Mouse (Mus musculus) retina, postnatal 1 day (tissue): ENCODE results near the gene Sox6.
"Not testable (repeated sequence)": the region's sequence is repeated elsewhere in the genome, so short reads cannot be mapped to it uniquely, and the experiment has no call there.

Experiments
- DNase-seq: peaks from one replicate; pipeline ENCODE4 v3.0.0-alpha.2; 2012

Sox6 gene

DNA sequence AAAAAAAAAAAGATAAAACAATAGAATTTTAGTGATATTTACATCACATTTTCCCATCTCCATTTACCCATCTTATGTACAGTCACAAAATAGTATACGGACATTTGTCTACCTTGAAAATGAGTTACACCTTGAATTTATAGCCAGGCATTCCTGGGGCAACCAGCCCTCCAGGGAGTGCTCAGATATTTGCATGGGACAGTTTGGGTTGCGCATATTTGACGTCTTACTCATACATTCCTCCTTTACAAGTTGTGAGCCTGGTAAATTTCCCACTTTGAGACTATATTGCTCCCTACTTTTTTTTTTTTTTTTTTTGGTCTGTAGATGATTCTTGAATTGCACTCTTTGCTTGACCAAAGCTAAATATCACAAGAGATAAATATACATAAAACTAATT, 407.9 kb downstream of the Sox6 start:
- no peak for DNase-seq

DNA sequence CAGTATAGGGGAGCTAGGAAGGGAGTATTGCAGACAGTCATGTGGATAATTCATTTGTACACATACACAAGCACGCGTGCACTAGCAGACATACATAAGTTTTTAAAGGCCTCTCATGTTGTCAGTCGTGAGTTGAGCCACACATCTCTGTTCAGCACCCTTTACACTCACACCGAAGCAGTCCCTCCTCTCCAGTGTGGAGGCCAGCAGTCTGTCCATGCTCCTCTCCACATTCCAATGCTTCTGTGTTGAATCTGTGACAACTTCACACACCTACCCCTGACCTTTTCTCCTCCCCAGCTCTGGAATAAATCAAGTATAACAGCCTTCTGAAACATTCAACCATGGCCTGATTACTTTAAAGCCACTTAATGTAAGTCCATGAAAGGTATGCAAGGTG, 408.3 kb downstream of the Sox6 start:
- no peak for DNase-seq

DNA sequence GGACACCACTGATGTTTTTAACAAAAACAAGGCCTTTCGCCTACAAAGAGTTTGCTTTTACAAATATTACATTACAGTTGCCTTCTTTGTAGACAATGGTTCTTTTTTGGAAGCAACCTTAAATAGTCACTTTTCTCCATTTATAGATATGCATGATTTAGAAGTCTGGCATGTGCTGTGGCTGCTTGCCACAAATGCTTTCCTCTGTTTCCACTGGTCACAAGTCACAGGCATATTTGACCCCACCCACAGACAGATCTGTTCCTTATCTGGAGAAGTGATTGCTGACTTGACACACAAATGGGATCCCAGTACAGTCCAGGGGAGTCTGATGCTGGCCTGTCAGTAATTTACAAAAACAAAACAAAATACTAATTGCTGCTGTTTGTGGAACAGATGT, 409.8 kb downstream of the Sox6 start:
- no peak for DNase-seq

DNA sequence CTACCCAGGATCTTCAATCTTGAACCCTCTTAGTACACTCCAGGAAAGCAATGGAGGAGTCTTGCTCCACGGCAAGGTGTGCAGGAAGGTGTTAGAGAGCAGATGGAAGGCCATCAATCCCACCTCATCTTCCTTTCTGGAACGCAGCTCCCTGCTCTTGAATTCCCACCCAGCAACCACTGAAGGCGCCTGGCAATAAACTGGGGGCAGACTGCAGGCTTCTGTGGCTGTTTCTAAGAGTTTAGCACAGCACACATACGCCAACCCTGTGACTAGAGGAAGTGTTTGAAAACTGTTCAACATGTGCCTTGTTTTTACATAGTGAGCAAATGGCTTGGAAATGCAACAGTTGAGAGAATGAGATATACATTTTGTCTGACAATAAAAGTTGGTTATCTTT, 412.6 kb downstream of the Sox6 start:
- no peak for DNase-seq

DNA sequence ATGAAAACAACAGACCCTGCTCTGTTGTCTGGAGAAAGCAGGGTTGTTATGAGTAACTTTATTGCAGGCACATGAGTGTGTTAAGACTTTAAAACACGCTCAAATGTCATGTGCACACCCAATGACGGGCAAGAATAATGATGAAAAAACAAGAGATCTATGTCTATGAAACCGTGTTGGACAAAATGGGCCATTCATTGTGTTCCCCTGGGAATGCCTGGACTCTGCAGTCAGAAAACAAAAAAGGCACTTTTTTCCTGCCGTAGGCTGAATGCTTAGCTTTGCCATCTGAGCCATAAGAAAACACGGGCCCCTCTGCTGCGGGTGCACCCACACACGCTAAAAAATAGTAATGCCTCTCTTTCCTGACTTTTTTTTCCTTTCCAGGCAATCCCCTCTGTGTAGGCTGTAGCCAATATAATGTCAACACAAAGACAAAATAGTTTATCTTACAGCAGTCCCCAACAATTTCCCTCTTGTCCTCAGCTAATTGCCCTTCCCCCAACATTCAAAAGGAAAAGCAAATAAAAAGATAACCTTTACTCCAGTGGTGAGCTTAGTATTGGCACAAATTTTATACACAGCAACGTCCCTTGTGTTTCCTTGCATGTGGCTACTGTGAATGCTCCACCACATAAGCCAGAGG, 413.6 kb downstream of the Sox6 start:
- no peak for DNase-seq

DNA sequence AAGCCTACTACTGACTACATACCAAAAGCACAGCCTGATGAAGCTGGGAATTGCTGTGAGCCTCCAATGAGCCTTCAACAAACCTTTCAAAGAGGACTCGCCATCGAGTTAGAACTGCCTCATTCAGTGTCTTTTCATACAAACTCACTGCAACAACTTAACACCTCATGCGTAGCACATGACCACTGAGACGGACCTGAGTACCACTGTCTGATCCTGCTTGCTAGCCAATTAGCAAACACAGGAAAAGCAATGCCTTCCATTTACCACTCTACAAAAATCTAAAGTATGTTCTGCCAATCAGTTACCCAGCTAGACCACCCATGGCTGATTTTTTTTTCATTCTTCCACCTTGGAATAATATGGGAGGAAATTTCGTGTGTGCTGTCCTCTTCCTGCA, 414.1 kb downstream of the Sox6 start:
- DNase-seq = no peak

DNA sequence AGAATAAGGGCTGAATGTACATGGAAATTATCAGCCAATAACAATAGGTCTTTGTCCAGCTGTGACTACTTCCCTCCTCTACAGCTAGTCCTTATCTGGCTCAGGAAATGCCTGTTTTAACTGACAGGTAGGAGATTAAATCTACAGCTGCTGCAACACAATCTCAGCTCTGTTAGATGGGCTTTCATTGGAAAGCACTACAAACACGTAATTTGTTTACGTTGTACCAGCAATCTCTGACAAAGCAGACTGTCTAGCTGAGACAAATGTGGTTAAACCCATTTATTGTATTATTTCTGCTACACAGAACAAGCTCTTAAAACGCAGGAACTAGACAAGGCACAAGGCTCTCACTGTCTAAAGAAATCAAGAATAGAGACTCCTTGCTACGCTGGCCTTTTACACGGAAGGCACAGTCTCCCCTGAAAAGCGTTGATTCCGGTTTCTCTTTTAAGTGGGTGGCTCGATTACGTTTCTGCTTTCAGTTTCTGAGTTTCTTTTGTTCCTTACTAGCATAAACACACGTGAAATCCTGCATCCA, 422.8 kb downstream of the Sox6 start:
- DNase-seq = peak; percentile 43

DNA sequence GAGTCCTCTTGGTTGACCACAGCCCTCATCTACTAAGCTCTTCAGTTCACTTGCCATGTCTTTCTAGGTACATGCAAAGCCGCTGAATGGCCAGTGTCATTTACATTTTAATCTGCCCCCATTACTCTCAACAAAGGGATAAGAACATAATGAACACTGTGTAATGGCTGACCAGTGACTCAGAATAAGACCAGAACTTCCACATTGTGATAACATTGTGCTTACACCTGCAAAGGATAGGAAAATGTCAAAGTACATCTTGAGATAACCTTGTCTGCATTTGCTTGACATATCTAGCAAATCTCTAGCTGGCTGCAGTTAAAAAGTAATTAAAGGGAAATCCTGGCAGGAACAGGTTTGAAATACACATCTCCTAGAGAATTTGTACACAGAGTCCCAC, 431.1 kb downstream of the Sox6 start:
- no peak for DNase-seq

DNA sequence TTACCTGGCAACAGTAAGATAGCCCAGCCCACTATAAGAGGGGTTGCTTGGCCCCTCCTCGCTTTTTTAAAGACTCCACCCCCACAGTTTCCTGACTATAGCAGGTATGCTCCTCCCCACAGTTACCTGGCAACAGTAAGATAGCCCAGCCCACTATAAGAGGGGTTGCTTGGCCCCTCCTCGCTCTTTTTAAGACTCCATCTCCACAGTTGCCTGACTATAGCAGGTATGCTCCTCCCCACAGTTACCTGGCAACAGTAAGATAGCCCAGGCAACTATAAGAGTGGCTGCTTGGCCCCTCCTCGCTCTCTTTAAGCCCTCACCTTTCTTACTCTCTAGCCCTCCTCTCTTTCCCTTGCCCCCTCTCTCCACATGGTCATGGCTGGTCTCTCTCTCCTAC, 432.5 kb downstream of the Sox6 start:
- not testable (repeated sequence) for DNase-seq

DNA sequence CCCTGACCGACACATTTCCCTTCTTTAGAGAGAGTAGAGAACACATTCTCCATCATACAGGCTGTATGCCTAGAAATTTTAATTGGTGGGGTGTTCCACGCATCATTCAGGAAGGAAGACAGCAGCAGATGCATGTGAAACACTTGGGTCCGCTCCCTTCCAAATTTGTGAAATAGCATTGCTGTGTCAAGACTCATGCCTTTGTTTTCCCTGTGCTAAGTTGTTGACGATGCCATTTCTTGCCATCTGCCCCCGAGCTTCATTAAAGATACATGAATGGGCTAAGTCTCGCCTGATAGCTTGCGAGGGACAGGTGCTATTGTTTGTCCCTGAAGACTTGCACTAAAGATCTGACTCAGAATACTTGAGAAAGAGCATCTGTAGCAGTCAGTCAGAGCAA, 433.7 kb downstream of the Sox6 start:
- DNase-seq = no peak

DNA sequence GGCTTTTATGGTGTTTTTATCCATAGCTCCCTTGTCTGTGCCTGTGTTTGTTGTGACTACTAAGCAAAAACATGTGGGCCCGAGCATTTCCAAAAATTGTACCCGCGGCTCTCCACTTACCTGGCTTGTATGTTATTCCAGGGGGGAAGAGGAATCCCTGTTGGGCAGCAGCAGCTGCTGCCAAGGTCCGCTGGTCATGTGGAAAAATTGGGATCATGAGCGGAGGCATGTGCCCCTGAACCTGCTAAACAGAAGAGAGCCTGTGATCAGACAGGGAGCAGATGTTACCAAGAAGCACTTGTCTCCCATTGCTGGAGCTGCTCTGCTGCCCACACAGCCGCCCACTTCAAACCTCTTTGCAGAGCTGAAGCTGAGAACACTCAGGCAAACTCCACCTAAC, 441.2 kb downstream of the Sox6 start:
- DNase-seq = peak; percentile 64

DNA sequence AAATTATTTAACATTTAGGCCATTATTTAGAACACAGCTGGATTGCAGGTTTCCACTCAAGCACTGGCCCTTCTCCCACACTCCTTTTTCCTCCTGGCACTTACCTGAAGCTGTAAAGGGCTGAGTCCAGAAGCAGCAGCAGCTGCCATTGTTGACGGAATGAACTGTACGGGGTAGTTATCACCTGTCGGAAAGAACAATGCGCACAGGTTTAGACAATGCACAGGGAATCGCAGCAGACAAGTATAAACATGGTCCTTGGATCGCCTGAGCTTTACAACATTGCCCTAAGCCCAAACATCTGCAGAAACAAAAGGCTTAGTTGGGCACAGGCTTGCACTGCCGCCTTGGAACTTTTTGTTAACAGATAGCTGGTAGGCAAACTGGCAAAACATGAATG, 458.1 kb downstream of the Sox6 start:
- no peak for DNase-seq

DNA sequence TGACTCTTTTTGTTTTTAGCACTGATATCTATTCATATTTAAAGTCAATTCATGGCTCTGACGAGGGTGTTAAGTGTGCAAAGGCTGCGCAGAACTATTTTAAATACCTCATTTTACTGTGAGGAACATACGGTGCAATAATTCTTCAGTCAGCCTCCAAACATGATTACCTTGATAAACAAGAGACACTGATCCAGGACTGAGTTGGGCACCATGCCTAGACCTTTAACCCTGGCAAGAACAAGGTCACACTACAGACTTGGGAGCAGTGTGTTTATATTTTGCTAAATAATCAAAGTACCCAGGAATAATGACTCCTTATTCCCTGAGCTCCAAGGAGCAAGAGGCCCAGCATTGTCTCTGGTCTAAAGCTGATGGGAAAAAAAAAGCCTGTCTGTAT, 458.8 kb downstream of the Sox6 start:
- no peak for DNase-seq

DNA sequence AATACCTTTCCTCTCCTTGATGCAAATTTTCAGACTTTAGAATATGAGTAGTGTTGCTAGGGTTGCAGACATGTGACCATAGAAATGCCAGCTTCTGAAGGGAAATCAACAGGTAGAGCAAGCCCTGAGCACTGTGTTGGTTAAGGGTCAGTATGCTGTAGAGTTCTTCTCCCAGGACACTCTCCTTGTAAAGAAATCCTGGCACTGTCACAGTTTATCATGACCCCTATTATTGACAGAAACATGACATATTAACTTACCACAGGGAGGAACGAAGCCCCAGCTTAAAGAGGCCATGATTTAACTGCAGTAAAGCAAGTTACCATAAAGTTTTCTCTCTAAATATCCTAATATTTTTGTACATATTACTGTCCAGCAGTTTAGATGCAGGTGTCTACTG, 462.2 kb downstream of the Sox6 start:
- DNase-seq = no peak

DNA sequence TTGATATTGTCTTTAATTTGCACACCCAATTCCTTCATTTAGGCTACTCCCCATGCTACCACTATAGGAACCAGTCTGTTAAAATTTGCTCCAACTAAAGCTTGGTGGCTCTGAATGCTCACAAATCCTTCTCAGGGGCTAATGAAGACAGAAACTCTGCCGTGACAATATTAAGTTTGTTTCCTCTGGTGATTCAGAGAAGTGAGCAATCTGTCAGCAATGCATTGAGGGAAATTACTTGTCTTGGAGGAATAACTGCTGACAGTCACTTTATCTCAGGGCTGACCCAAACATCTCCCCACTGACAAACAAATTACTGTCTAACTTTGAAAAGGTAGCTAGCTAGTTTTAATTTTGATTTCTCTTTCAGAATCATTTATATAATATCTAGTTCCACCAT, 463.8 kb downstream of the Sox6 start:
- DNase-seq = no peak

DNA sequence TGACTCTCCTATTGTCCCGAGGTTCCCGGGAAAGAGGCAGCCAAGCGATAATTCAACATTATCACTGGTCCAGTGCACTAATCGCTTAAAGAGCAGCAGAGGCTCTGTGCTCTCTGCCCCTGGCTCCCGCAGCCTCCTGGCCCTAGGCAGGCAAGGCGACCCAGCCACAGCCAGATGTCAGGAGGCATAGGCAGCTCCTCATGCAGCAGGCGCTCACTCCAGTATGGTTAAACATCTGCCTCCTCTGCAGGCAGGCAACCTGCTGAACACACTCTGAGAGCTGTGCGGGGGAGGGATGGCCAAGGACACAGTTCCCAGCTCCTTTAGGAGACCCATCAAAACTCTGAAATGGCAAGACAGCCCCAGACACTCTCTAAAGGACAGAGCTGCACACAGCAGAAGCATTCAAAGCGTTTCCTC, 469.8 kb downstream of the Sox6 start:
- DNase-seq = peak; percentile 92

DNA sequence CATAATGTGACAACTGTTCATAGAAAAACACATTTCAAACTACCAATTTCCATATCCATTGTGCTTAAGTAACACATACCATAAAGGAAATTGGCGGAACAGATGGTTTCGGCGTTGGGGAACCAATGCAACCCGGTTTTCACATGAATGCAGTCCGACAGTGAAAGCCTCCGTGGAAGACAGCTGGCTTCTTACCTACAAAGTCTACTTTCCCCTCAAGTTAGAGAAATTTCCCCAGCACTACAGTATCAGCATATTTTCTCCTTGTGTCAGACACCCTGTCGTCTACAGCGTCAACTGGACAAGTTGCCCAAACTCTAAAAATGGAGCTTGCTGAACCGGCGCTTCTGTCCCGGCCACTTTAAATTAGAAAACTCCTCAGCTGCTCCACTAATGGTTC, 470.3 kb downstream of the Sox6 start:
- peak; percentile 58 for DNase-seq

DNA sequence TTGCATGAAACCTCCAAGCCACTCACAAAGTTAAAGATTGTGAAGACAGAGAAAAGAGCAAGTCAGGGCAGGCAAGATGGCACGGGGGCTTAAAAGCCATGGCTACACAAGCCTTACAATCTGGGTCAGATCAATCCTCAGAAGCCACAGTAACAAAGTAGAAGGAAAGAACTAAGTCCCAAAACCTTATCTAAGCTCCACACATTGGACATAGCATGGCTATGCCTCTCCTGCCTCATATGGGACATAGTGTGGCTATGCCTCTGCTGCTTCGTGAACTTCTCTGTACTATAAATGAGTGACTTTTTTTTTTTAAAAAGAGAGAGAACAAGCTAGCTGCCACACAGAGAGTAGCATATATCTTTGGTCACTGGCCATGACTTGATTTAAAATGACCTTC, 471.8 kb downstream of the Sox6 start:
- DNase-seq = no peak

DNA sequence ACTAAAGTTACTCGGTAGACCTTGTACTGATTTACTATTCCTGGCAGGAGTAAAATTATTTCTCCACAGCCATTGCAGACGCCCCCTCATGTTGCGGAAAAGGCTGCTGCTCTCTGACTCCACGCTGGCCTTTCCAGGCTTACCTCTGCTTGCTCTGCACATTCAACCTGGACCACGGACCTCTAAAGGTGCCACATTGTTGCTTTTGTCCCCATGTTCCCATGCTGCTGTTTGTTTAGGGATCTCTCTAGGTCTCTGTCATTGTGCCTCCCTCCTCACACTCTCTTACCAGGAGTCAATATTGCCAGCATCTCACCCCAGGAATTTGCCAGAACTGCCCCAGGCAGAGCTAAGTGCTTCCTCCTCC, 473.6 kb downstream of the Sox6 start:
- no peak for DNase-seq

DNA sequence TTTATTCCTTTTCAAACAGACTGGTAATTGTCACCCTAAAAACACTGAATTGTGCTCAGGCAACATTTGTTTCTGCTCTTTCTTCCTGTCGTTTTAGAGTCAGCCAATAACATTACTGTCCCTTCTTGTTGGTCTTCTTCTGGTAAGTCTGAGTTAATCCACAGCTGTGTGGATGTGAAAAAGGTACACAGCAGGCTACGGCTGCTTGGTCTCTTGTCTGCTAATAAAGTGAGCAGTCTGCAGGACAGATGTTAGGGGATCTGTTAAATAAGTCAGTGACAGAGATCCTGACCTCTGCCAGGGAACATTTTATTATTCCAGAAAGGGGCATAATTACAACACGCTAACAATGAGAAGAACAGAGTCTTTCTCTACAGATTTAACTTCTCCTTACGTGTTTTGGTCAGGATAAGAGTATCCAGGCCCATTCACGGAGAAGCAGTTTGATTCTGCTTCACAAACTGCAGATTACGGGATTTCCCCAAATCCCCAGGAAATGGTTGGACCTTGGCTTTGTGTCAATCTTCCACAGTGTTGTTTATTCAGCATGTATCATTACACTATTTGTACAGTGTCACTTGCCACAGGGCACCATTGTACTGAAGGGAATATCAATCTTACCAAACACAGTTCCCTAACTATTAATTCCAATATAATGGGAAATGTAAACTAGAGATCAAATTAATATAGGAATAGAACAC, 474.1 kb downstream of the Sox6 start:
- DNase-seq = no peak

DNA sequence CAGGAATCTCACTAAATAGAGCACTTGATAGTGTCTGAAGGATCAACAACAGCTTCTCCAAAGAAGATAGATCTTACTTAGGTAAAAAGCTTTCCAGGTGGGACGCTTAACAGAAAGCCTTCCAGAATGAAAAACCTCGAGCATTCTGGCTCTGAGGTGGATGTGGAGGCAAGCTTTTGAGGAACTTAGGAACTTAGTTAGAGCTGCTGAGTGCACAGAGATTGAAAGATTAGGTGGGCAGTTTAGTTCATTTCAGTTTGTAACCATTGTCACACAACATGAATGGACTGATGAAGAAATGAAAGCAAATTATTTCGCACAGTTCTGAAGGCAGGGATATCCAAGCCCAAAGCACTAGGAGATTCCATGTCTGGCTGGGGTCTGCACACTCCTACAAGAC, 481.9 kb downstream of the Sox6 start:
- DNase-seq = no peak

DNA sequence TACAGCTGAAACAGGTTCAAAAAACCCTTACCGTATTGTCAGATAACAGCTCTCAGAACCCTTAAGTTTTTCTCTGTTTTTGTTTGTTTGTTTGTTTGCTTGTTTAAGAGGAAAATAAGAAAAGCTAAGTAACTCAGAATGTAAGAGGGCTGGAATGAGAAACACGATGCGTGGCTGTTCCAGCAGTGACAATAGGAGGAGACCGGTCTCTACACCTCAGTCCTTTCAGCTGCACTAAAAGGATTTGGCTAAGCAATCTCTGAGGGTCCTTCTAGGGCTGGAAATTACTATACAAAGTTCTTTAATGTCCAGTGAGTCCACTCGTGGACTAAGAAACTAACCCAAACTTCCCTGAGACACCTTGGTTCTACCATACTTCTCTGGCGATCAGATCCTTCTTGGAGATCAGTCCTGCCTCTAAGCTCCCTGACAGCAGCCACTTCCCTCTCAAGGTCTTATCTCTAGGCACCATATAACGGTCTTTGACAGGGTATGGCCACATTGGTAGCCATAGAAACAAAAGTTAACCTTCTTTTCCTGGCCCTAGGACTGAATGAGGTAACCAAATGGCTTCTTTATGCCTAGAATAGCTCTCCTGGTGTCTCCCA, 488.3 kb downstream of the Sox6 start:
- DNase-seq = no peak

DNA sequence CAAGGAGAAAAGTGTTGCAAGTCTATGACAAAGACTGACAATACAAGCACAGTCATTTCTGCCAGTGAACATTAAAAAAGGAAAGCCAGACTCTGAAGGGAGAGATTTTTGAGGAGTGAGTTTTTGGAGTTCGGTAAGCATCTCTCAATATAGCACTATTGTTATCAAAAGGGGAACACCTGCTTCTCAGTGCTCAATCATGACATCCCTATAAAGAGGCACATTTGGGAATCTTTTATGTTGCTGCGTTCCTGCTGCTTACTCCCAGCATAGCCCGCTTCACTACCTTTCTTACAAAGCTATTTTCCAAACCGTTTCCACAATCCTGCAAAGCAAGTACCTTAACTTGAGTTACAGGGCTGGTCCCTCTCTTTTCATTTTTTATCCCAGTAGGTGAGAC, 488.9 kb downstream of the Sox6 start:
- DNase-seq = no peak

DNA sequence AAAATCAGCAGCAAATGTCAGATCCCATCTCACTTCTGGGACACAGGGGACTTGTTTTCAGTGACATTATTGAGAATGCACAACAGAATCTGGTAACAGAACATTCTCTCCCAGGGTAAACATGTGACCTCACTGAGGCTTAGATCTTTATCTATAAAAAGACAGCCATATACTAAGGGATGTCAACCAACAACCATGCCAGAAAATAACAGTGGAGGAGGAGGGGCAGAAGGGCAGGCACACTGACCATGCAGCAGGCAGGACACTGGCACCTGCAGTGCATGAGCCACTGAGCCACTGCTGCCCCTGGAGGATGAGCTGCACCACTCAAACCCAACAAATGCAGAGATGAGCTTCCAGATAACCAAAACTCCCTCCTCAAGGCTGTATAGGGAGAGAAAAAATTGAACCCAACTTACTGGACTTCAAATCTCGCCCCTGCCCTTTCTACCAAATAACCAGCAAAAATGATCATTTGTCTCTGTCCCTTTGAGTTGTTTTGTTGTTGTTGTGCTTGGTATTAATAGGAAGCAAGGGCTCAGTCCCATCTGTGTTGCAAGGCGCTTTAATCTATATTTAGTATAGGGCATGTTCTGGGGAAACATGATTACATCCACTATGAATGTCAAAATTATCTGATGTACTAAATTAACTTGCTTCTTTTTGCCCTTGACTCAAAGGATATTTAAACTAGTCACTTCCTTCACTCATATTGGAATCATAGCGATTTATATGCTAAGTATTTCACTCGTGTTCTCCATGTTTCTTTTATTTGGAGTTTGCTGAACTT, 492.8 kb downstream of the Sox6 start:
- no peak for DNase-seq
